Mouse (Mus musculus) monocyte, adult 2 months (primary cell): Measurements from ENCODE around the gene Afap1l2.

Source experiments
- DNase-seq, 2 experiments: peaks; one replicate each; pipeline ENCODE4 v3.0.0; 2022; ENCODE audit warnings: low spot score in 2 of 2, low read depth in 1 of 2

Gene Afap1l2

DNA sequence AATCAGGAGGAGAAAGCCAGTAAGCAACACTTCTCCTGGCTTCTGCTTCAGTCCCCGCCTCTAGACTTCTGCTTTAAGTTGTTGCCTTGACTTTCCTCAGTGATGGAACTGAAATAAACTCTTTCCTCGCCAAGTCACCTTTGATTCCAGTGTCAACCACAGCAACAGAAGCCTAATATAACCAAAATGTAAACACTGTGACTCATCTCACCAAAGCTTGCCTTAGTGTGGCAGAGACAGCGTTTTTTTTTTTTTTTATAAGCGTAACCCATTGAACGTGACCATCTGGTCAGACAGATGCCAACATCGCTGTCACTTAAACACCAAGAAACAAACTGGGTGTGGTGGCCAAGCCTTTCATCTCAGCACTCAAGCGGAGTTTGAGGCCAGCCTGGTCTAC is 65.8 kb downstream of the Afap1l2 start:
- DNase-seq, result no peak

DNA sequence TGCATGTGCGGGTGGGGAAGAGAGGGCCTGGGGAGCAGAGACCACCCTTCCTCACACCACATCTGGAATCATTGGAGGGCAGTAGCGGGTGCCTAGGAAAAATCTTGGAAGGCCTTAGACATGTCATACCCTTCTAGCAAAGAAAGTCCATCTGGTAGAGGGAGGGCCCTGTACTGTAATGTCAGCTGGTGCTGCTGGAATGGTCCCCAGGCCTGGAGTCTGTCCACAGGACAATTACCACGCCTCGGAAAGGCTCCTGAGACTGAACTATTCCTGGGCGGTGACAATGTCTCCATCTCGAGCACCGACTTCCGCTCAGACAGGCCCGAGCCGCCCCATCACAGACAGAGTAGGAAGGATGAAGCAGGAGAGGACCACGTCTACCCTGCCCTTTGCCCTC is 67.5 kb downstream of the Afap1l2 start:
- DNase-seq, result no peak

DNA sequence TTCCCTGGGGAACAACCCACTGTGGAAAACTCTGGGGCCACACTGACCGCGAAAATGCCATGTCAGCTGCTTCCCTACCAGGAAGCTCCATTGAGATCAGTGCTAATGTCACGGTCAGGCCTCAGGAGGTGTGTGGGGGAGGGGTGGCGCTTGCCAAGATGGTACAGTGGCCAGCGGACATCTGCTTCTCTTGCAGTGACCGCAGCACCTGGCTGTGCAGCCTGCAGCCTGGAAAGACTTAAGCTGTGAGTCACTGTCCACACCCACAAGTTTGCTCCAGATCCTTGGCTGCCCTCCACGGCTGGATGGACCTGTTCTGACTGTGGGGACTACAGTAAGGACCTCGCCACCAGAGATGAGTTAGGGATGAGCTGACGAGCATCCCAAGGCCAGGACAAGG is 68.2 kb downstream of the Afap1l2 start:
- no peak for DNase-seq

DNA sequence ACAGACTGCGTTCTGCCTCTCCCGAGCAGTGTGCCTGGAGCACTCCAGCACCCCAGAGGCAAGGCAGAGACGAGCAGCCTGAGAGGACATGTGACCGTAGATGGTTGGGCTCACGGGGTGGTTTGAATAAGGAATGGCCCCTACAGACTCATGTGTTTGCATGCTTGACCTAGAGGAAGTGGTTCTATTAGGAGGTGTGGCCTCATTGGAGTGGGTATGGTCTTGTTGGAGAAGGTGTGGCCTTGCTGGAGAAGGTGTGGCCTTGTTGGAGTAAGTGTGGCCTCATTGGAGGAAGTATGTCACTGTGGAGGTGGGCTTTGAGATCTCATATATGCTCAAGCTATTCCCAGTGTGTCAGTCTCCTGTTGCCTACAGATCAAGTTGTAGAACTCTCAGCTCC is 70.1 kb downstream of the Afap1l2 start:
- DNase-seq, result no peak

DNA sequence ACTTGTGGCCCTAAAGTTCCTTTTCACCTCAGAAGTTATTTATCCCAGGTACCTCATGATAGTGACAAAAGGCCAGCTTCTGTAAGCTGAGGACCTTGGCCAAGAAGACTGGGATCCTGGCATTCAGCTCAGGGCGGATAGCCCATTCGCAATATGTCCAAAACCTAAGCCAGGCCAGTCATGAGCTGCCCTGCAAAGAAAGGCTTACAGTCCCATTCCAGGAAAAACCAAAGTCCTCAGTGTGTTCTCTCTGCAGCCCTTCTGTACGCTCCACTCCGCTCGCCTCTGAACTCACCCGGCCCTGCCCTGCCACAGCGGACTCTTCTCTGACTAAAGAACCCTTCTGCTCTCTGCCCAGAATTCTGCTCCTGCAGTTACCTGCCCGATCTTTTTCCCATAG is 71.8 kb downstream of the Afap1l2 start:
- no peak for DNase-seq

DNA sequence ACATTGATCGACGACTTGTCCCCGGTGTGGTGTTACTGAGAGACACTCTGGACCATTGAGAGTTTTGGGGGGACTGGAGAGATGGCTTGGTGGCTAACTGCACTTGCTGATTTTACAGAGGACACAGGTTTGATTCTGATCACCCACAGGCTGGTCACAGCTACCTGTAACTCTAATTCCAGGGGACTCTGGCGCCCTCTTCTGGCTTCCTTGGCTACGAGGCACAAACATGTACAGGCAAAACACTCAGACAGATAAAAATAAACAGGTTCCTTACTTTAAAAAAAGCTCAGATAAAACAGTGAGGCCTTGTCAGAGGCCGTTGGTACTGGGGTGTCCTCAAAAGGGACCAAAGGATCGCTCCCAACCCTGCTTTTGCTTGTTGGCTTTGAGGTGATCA is 72.3 kb downstream of the Afap1l2 start:
- no peak for DNase-seq

DNA sequence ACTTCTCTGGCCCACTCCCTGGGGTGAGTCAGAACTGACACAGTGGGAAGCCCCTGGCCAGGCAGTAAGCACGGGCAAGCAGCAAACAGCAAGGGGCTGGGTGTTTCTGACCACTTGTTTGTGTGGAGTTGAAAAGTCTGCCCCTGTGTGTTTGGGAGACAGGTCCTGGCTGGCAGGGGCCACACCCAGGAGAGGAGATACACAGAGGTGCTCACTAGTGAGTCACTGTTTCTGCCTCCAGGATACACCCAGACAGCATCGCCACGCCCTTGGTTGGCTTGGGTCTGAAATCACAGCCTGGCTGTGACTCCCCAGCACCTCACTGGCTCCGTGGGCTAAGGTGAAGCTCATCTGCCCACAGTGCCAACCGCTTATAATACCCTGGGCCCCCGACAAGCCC is 72.9 kb downstream of the Afap1l2 start:
- no peak for DNase-seq

DNA sequence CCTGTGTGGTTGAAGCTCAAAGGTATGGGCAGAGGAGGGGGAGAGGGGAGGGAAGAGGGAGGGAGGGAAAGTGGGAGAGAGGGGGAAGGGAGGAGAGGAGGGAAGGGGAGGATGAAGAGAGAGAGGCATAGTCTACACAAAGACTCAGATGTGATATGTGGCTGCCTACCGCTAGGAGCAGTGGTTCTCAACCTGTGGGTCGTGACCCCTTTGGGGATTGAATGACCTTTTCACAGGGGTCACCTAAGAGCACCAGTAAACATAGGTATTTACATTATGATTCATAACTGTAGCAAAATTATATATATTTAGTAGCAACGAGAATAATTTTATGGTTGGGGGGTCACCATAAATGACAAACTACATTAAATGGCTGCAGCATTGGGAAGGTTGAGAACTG is 74.2 kb downstream of the Afap1l2 start:
- DNase-seq, result no peak

DNA sequence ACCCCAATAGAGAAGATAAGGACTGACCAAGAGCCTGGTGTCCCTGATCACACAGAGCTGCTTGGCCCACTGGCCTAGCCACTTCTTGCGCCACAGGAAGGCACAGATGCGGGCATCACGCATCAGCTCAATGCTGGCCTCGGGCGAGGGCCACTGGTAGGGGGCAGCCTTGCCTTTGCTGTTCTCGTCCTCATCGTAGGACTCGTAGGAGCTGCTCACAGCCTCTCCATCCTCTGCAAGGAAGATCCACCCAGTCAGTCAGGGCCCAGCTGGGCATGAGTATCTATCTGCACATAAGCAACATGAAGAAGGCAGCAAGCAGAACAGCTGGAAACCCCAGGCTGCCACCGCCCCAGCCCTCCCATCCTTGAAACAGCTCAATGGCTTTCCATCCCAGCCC is 78.0 kb downstream of the Afap1l2 start:
- DNase-seq, result no peak

DNA sequence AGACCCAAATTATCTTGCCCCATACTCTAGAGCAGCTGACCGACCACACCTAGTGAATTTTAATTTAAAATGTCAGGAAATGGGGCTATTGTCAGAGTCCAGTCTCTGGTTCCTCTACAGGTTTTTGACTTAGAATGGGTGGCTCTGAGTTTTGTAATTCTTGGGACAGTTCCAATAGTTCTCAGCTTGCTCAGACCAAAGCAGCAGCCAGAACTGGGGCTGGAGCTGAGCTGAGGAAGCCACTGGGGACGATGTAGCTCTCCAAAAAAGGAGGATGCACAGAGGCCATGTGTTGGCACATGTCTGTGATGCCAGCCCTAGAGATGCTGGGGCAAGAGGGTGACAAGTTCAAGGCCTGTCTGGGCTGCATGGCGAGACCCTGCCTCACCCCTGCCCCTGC is 78.6 kb downstream of the Afap1l2 start:
- DNase-seq, result no peak

DNA sequence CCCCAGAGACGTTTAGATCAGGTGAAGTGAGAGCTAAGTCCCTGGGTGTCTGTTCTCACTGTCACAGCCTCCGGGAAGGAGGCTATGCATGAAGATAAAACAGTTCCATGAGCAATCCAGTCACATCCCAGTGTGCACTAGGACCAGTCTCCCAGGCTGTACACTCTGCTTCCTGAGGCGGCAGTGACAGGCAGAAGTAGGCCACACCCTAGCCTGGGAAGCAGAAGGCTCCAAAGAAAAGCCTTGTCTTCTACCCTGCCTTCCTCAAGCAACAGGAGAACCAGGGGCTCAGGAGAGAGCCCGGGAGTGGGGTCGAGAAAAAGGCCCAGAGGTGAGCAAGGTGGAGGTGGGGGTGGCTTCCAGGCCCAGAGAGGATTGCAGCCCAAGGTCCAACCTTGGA is 86.3 kb downstream of the Afap1l2 start:
- DNase-seq, result no peak

DNA sequence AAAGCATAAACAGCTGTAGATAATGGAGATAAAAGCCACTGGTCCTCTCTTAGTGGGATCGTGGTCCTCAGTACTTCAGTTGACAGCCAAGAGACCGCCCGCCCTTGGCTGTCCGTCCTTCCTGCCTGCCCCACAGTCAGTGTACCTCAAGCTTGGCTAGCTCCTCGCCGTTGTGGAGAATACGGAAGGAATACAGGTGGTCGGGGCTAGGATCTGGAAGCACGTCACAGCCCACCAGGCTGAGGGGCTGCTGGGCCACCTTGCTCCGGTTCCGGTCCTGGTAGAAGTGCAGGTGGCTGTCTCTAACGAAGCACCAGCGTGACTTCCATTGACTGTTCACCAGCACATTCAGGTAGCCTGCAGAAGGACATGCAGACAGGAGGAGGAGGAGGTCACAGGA is 87.8 kb downstream of the Afap1l2 start:
- no peak for DNase-seq

DNA sequence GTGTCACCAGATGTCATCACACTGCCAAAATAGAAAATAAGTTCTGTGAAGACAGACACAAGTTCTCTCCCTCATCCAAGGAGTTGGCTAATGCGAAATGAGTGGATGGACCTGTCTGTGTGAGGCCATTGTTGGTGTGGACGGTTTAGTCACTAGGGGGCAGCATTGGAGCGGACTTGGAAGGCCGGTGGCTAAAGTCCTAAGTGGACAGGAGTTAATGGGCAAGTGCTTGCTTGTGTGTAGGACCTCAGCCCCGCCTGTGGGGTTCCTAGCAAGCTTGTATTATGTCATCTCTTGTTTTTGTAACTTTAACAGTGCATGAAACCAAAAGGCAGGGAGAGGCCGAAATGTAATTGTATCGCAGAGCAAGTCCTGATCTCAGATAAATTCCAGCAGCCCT is 88.4 kb downstream of the Afap1l2 start:
- DNase-seq, result peak in 1 of 2 experiments; percentile 17

DNA sequence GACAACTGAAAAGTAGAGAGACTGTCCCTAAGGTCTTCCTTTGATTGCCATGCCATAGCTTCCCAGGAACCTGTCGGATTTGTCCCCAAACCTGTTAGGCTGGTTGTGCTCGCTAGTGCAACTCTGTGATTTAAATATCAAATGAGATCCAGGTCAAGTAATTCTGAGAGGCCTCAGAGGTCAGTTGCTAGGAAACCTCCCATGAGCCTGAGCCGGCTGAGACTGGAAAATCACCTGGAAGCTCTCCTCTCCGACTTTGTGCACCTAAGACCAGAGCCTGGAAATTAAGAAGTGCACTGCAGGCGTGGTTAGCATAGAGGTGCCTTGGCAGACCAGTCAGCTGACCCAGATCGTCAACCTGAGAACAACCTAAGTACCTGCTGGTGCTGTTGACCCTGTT is 92.9 kb downstream of the Afap1l2 start:
- no peak for DNase-seq

DNA sequence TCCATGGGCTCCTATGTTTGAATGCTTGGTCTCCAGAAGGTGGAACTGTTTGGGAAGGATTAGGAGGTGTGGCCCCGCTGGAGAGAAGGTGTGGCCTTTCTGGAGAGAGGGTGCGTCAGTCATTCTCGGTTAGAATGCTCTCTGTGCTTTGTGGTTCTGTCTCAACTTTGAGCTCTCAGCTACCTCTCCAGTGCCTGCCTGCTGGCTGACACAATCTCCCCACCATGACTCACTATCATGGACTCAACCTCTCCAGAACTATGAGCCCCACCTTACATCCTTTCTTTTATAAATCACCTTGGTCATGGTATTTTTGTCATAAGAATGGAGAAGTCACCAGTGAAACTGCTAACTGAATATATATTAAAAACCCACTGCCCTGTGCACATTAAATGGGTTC is 93.4 kb downstream of the Afap1l2 start:
- no peak for DNase-seq

DNA sequence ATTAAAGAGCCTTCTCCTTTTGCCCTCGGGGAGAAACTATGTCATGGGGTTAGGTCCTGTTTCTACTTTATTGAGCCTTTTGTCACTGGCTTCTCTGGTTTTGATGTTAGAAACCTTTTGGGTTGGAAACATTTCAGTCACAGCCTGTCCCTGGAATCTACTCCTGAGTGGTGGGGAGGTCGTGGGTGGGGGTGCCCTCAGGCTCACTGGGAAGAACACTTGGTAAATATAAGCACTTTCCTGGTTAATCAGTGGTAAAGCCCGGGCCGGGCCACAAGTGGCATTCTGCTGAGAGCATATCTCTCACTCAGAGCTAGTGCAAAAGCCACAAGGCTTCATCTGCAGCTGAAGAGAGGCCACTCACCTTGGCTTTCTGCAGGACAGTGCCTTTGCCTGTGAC is 94.3 kb downstream of the Afap1l2 start:
- DNase-seq, result no peak

DNA sequence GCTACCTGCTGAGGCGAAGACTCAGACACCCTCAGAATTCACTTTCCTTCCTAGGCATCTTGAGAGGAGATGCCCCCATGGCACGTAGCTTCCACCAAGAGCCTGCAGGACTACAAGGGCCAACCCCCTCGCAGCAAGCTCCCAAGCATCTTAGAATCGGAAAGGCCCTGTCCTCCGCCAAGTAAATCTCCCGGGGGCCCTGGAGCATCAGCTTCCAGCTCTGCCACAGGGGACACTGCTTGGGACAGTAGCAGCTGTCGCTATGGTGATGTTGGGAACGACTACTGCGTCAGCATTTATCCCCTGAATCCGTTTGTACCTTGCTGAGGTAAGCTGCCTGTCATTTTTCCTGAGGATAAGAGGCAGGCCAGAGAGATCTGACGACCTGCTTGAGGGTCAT is 97.5 kb downstream of the Afap1l2 start:
- no peak for DNase-seq

DNA sequence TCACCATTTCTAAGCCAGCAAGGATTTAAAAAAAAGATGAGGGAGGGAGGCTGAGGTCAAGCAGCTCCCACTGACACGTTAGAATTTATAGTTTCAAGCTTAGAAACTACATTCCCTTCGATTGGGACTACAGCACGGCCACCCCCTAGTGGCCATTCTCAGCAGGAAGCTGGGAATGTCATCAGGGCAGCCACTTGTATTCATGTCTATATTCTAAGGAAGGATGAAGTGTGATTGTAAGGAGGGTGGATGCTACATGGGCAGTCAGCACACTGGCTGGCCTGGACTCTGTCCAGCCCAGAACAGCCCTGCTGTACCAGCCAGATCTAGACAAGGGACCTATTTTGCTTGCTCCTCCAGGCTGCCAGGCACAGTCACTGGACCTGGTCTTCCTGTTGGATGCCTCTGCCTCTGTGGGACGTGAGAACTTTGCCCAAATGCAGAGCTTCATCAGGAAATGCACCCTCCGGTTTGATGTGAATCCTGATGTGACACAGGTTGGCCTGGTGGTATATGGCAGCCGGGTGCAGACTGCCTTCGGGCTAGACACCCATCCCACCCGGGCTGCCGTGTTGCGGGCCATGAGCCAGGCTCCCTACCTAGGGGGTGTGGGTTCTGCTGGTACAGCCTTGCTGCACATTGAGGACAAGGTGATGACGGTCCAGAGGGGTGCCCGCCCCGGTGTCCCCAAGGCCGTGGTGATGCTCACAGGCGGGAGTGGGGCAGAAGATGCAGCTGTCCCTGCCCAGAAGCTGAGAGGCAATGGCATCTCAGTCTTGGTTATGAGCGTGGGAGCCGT is 99.4 kb downstream of the Afap1l2 start:
- no peak for DNase-seq

DNA sequence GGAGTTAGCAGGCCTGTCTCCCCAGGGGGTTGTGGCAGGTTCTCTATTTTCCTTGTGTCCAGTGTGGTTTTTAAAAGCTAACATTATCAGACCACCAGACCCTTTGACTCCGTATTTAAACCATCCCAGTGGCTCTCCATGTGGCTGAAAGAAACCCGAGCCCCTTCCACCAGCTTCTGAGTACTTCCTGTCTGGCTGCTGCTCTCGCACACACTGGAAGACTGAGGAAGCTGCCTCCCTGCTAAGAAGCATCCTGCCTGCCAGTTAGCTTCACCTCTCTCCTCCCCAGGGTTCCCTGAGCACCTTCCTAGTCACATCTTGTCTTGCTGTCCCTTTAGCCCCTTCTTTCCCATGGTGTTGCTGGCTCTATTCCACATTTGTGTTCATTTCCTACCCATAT is 100.2 kb downstream of the Afap1l2 start:
- DNase-seq, result no peak

DNA sequence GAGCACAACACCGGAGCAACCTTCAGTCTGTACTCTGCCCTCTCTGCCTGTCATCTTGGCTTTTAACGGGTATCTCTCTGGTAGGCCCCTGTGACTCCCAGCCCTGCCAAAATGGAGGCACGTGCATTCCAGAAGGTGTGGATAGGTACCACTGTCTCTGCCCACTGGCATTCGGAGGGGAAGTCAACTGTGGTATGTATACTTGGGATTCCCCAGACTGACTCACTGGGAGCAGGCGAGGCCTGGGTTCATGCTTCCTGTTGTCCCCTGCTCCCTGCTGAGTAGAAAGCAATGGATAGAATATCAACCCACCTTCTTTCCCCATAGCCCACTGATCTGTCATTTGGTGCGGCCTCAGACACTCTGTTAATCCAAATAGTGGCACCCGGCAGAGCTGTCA is 102.6 kb downstream of the Afap1l2 start:
- no peak for DNase-seq

DNA sequence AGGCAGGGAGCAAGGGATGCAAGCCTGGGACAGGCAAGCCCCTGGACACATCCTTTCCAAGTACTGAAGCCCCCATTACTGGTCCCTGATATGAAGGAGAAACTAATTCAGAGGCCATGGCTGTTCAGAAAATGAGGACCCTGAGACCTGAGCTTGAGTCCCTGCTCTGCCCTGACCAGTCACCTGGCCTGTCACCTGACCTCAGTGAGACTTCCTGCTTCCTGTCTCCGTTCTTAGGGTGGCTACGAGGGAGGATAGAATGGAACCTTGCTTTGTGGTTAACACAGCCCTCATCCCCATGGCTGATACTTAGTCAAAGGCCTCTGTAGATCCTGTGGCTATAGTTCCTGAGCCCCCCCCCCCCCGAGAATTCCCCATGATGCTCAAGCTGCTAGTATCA is 103.9 kb downstream of the Afap1l2 start:
- DNase-seq, result no peak

DNA sequence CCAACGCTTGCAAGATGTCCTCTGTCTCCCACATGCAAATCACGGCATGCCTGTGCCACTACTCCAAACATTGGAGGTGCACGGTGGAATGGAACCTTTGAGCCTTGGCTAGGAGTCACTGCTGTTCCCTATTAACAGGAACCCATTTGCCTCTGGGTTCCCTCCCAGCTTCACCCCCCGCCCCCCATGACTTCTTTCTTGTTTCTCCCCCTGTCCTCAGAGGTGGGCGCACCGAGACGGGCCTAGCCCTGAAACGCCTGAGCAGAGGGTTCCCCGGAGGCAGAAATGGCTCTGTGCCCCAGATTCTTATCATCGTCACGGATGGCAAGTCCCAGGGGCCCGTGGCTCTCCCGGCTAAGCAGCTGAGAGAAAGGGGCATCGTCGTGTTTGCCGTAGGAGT is 110.4 kb downstream of the Afap1l2 start:
- no peak for DNase-seq

DNA sequence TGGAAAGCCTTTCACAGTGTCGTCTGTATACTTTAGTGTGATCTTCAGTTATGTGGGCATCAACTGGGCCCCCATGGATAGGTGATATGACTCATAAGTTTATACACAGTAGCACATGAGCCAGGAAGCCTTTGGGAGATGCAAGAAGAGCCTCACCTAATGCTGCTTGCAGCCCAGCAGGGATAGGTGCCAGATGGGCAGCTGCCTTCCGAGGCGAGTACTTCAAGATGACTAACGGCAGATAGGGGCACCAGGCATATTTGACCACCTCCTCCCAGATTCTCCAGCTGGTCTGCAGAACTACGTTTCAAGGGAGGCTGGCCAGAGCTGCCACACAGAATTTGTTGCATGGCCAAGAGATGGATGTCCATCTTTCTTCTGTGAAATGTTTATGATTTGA is 114.7 kb downstream of the Afap1l2 start:
- no peak for DNase-seq

DNA sequence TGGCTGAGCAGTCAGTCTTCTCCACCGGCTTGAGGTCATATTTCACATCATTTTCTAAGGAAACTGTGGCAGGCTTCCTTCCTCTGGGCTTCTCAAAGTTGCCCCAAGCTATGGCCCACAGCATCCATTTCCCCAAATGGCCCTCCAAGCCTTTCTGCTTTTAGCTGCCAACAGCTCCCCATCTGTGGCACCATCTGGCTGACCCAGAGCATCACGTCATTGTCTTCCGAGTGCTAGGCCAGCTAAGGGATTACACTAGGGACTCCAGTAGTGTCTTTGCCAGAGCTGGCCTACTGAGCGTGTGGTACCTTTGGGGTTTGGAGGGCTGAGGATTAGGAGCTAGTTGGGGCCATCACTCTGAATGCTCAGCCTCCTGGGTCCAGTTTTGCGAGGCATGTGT is 115.4 kb downstream of the Afap1l2 start:
- DNase-seq, result no peak
